Comparison of ENCODE assay signal across 15 mouse cellular contexts in the genomic region with DNA sequence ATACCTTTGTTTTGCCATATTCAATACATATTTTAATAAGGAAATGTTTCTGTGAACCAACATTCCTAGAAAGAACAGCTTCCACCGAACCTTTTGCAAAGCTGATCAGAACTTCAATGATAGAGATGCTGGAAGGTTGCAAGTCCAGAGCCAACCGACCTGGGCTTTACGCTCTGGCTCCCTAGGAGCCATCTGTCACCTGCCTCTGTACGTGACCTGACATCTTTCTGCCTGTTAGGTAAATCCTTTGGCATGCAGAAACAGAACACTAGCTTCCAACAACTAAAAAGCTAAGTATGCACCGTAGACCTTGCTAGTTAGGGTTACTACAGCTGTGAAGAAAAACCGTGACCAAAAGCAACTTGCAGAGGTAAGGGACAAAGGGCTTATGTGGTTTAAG.
"Had no signal": no experiment of that assay in that cellular context is flagged by ENCODE, and none has a peak within 500 bp of the region (broad histone marks: within the 10 kb centered on the region; RNA-seq: fewer than 3 reads in every experiment).

No protein-coding gene starts in this region.

- H3K27ac ChIP-seq: kidney, embryonic 15.5 days; left cerebral cortex, adult 2 months; limb, embryonic 10.5 days; liver, embryonic 15.5 days; midbrain, embryonic 10.5 days; neural tube, embryonic 12.5 days had no signal

- H3K27me3 ChIP-seq: kidney, embryonic 15.5 days; liver, embryonic 15.5 days; neural tube, embryonic 12.5 days had no signal

- H3K36me3 ChIP-seq: liver, embryonic 15.5 days; neural tube, embryonic 12.5 days had no signal

- H3K9me3 ChIP-seq: kidney, embryonic 15.5 days; limb, embryonic 10.5 days; liver, embryonic 15.5 days; midbrain, embryonic 10.5 days had no signal

- H3K4me3 ChIP-seq: kidney, embryonic 15.5 days; left cerebral cortex, adult 2 months; limb, embryonic 10.5 days; liver, embryonic 15.5 days; midbrain, embryonic 10.5 days; myocyte; neural tube, embryonic 12.5 days had no signal

- H3K9ac ChIP-seq: kidney, embryonic 15.5 days; liver, embryonic 15.5 days; neural tube, embryonic 12.5 days had no signal

- H3K4me1 ChIP-seq: kidney, embryonic 15.5 days; limb, embryonic 10.5 days; liver, embryonic 15.5 days; midbrain, embryonic 10.5 days; neural tube, embryonic 12.5 days had no signal

- H3K4me2 ChIP-seq: kidney, embryonic 15.5 days; liver, embryonic 11.5 days; liver, embryonic 15.5 days; neural tube, embryonic 12.5 days had no signal

- ATAC-seq: lung, postnatal 0 days had no signal

- DNase-seq: kidney, postnatal 14 days; lung, adult 2 months; lung, postnatal 4 days; midbrain, embryonic 14.5 days; right cerebral cortex, postnatal 14 days; thymus, postnatal 4 days had no signal
